Mouse (Mus musculus): ENCODE measurements around the gene Lrfn2. TPM values are rescaled to one million over a fixed set of nuclear protein-coding genes. Genes with fewer than 3 reads are reported as not detected.

Gene Lrfn2
- total RNA-seq (2021), result 10 to 100 TPM; 47.2 to 47.4 TPM

GRCm38 (mm10) chr17:48931621-48932405 is at the start of gene Lrfn2:
Gene Lrfn2, plus strand, starts transcription at chr17:48932379.
- DNase-seq, result peak; percentile 90
- intact Hi-C loops (cut with DNase I), result loop anchor here (5.0 to 10.0 kb wide), 5 partner anchors 240 to 963 kb away; no protein-coding TSS in a partner anchor

- intact Hi-C loops (cut with DNase I), result no loop called here
- DNase-seq, result peak; percentile 10
Observed at GRCm38 (mm10) chr17:48887472-48888385, 44.5 kb upstream of the Lrfn2 start.

- DNase-seq, result no peak
- intact Hi-C loops (cut with DNase I), result no loop called here
Observed at GRCm38 (mm10) chr17:48905286-48906040, 26.7 kb upstream of the Lrfn2 start.

GRCm38 (mm10) chr17:48913437-48913836 is 18.7 kb upstream of the Lrfn2 start:
- no peak for DNase-seq
- intact Hi-C loops (cut with DNase I), result no loop called here

GRCm38 (mm10) chr17:48917411-48917810 is 14.8 kb upstream of the Lrfn2 start:
- intact Hi-C loops (cut with DNase I), result no loop called here
- no peak for DNase-seq

- DNase-seq, result no peak
- intact Hi-C loops (cut with DNase I), result no loop called here
Observed at GRCm38 (mm10) chr17:48918458-48918857, 13.7 kb upstream of the Lrfn2 start.

- no peak for DNase-seq
- intact Hi-C loops (cut with DNase I), result no loop called here
Observed at GRCm38 (mm10) chr17:48922905-48923304, 9.3 kb upstream of the Lrfn2 start.

- intact Hi-C loops (cut with DNase I), result no loop called here
Observed at GRCm38 (mm10) chr17:48925426-48925825, 6.8 kb upstream of the Lrfn2 start.

GRCm38 (mm10) chr17:48930994-48931393 is 1.2 kb upstream of the Lrfn2 start:
- intact Hi-C loops (cut with DNase I), result loop anchor here (5.0 to 10.0 kb wide), 5 partner anchors 241 to 964 kb away; no protein-coding TSS in a partner anchor
- no peak for DNase-seq

More at GRCm38 (mm10) chr17:48925426-48925825, 6.8 kb upstream of the Lrfn2 start:
- no peak for DNase-seq

GRCm38 (mm10) chr17:48932406-48932906 is 277 bp downstream of the Lrfn2 start:
- intact Hi-C loops (cut with DNase I), result loop anchor here (5.0 to 10.0 kb wide), 5 partner anchors 240 to 962 kb away; no protein-coding TSS in a partner anchor

GRCm38 (mm10) chr17:48932916-48933315 is 737 bp downstream of the Lrfn2 start:
- intact Hi-C loops (cut with DNase I), result loop anchor here (5.0 to 10.0 kb wide), 5 partner anchors 239 to 962 kb away; no protein-coding TSS in a partner anchor
- DNase-seq, result no peak

More at GRCm38 (mm10) chr17:48932406-48932906, 277 bp downstream of the Lrfn2 start:
- peak; percentile 57 for DNase-seq

- no peak for DNase-seq
- intact Hi-C loops (cut with DNase I), result loop anchor here (5.0 to 10.0 kb wide), 4 partner anchors 172 to 960 kb away; no protein-coding TSS in a partner anchor
Observed at GRCm38 (mm10) chr17:48935201-48935600, 3.0 kb downstream of the Lrfn2 start.

- peak; percentile 38 for DNase-seq
- intact Hi-C loops (cut with DNase I), result loop anchor here (5.0 to 10.0 kb wide), 4 partner anchors 171 to 958 kb away; no protein-coding TSS in a partner anchor
Observed at GRCm38 (mm10) chr17:48936445-48937141, 4.4 kb downstream of the Lrfn2 start.

GRCm38 (mm10) chr17:48938711-48939220 is 6.6 kb downstream of the Lrfn2 start:
- no peak for DNase-seq
- intact Hi-C loops (cut with DNase I), result loop anchor here (5.0 to 10.0 kb wide), 4 partner anchors 169 to 956 kb away; no protein-coding TSS in a partner anchor

GRCm38 (mm10) chr17:48946315-48946714 is 14.1 kb downstream of the Lrfn2 start:
- intact Hi-C loops (cut with DNase I), result no loop called here

GRCm38 (mm10) chr17:48946765-48947164 is 14.6 kb downstream of the Lrfn2 start:
- intact Hi-C loops (cut with DNase I), result no loop called here

More at GRCm38 (mm10) chr17:48946315-48946714, 14.1 kb downstream of the Lrfn2 start:
- peak; percentile 81 for DNase-seq

GRCm38 (mm10) chr17:48951250-48951649 is 19.1 kb downstream of the Lrfn2 start:
- intact Hi-C loops (cut with DNase I), result no loop called here
- DNase-seq, result no peak

More at GRCm38 (mm10) chr17:48946765-48947164, 14.6 kb downstream of the Lrfn2 start:
- DNase-seq, result no peak

GRCm38 (mm10) chr17:48956033-48956631 is 24.0 kb downstream of the Lrfn2 start:
- intact Hi-C loops (cut with DNase I), result no loop called here
- no peak for DNase-seq

Data from left cerebral cortex, postnatal 4 days (tissue).